ENCODE assay signal across 8 mouse cellular contexts in genomic region chr10:127576381-127576961, GRCm38 (mm10). TPM values are rescaled to one million over a fixed set of nuclear protein-coding genes. Genes with fewer than 3 reads are reported as not detected.
A peak's percentile ranks its signal among the peaks of the same experiment; 100 is the strongest.
DNase-seq lines count a peak whose midpoint lies in the region; ATAC-seq and TF ChIP-seq lines count a peak whose summit lies in the region.

No protein-coding gene starts in this region.

- peak; percentile 34 for TF ChIP-seq CTCF in E14TG2a.4 (conservative IDR thresholded peaks at IDR 0.05; ENCODE audit: low read length)
- TF ChIP-seq CTCF in spleen, adult 2 months (IDR thresholded peaks at IDR 0.05; ENCODE audit: extremely low read depth, insufficient read depth, insufficient read length, insufficient replicate concordance) = peak; percentile 67; the same call in 1 of the 2 replicates

- peaks cover 34% of the 10 kb centered on the region for H3K4me1 ChIP-seq in E14TG2a.4 (replicated peaks; ENCODE audit: low read depth, low read length)
- no peaks in the 10 kb centered on the region for H3K4me1 ChIP-seq in spleen, adult 2 months (ENCODE audit: control insufficient read depth, insufficient read depth, insufficient read length)

- DNase-seq in CD4-positive, CD25-positive, alpha-beta regulatory T cell, adult 2 months (ENCODE audit: low read depth, low spot score) = peak; percentile 48
- DNase-seq in cerebellum, adult 11 months = peak; percentile 77
- peak; percentile 72 for DNase-seq in gastrocnemius, postnatal 14 days
- peak; percentile 69 to 85 for DNase-seq in kidney, adult 8-10 months
- DNase-seq in lung, postnatal 4 days = peak; percentile 72 to 81
- DNase-seq in spleen, adult 2 months (ENCODE audit: low read depth in 1 of 2, low spot score in 2 of 2) = peak in 1 of 2 experiments; percentile 42

- H3K9me3 ChIP-seq in E14TG2a.4 (ENCODE audit: low read length) = no peaks in the 10 kb centered on the region

- no peak overlapping the region for H3K27ac ChIP-seq in spleen, adult 2 months (ENCODE audit: insufficient read depth, low read length)

- H3K36me3 ChIP-seq in E14TG2a.4 (ENCODE audit: insufficient read depth, low read length) = peaks cover 92% of the 10 kb centered on the region
- no peaks in the 10 kb centered on the region for H3K36me3 ChIP-seq in spleen, adult 2 months (ENCODE audit: control insufficient read depth, insufficient read depth, low read length)

- intact Hi-C loops in gastrocnemius, postnatal 14 days (cut with DNase I; ENCODE audit: low total_unique reads) = no loop called here

- no peak for TF ChIP-seq POLR2A in spleen, adult 2 months (IDR thresholded peaks at IDR 0.05; ENCODE audit: low read depth, low read length)

- peaks cover 2% of the 10 kb centered on the region; the same call in 1 of the 2 replicates for H3K27me3 ChIP-seq in E14TG2a.4 (ENCODE audit: insufficient read depth, low read length)
- no peaks in the 10 kb centered on the region for H3K27me3 ChIP-seq in spleen, adult 2 months (ENCODE audit: control insufficient read depth, insufficient read depth, low read length)

- no peak overlapping the region for H3K4me3 ChIP-seq in E14TG2a.4 (replicated peaks; ENCODE audit: low read length)
- H3K4me3 ChIP-seq in spleen, adult 2 months (ENCODE audit: extremely low read depth, insufficient read depth, insufficient read length) = no peak overlapping the region

- WGBS in spleen, adult 2 months = 55% methylated on average over 18 of the region's 18 CpGs

- no peak for ATAC-seq in CD4-positive, CD25-positive, alpha-beta regulatory T cell, adult 4 months

RNA-seq across cellular contexts. Expression of gene Nxph4, which starts 42.1 kb away (rescaled TPM):
- polyA plus RNA-seq in CD4-positive, CD25-positive, alpha-beta regulatory T cell, adult 4 months (2017; shearing (Covaris generic)) = not detected
- total RNA-seq in gastrocnemius, postnatal 14 days (2021) = 1 to 10 TPM; 1.3 to 1.5 TPM
- not detected in 2 replicates for polyA plus RNA-seq in spleen, adult 2 months (2012; rRNA removed)

RNA-seq across cellular contexts. Expression of gene Lrp1, which starts 44.5 kb away (rescaled TPM):
- polyA plus RNA-seq in CD4-positive, CD25-positive, alpha-beta regulatory T cell, adult 4 months (2017; shearing (Covaris generic)) = under 1 TPM; 0.30 to 0.96 TPM
- 100 to 1,000 TPM in 1 of 2 experiments, 10 to 100 TPM in 1; 73.8 to 101 TPM for total RNA-seq in gastrocnemius, postnatal 14 days (2021)
- polyA plus RNA-seq in spleen, adult 2 months (2012; rRNA removed) = 98.7 and 99.4 TPM in 2 replicates

RNA-seq across cellular contexts. Expression of gene Shmt2, which starts 54.2 kb away (rescaled TPM):
- 10 to 100 TPM; 55.4 to 78.3 TPM for polyA plus RNA-seq in CD4-positive, CD25-positive, alpha-beta regulatory T cell, adult 4 months (2017; shearing (Covaris generic))
- 10 to 100 TPM; 29.4 to 33.1 TPM for total RNA-seq in gastrocnemius, postnatal 14 days (2021)
- 99.9 and 133 TPM in 2 replicates for polyA plus RNA-seq in spleen, adult 2 months (2012; rRNA removed)

Comparison
In these comparisons a context has a peak if more than half of its experiments do, and no peak if none do; other contexts are left out.
1. RNA of gene Lrp1, which starts 44.5 kb away (polyA plus RNA-seq): 98.7 to 99.4 TPM in spleen, adult 2 months; 0.30 to 0.96 TPM in CD4-positive, CD25-positive, alpha-beta regulatory T cell, adult 4 months; every median in the first group is over 10 times any median in the second.